Mouse (Mus musculus) hindlimb bud, embryonic 11.5 days (tissue): ENCODE results near the gene Mup9.
"Not testable (repeated sequence)": the region's sequence is repeated elsewhere in the genome, so short reads cannot be mapped to it uniquely, and the experiment has no call there.

Experiments used
- DNase-seq: peaks from one replicate; pipeline ENCODE4 v3.0.0-alpha.2; 2012; ENCODE audit warnings: low read depth, low spot score; ENCODE audit errors: extremely low spot score

Gene Mup9

GRCm38 (mm10) chr4:60421852-60422251, at the start of gene Mup9:
Mup9 (minus strand) TSS chr4:60421952.
- DNase-seq = not testable (repeated sequence)
